Mouse (Mus musculus) lung, postnatal 0 days (tissue): ENCODE results near the gene Snapin.

Experiments used
- CTCF ChIP-seq: IDR thresholded peaks from 2 replicates; pipeline ENCODE4 v1.5.1; 2016; ENCODE audit warnings: antibody characterized with exemption, mild to moderate bottlenecking
- EP300 ChIP-seq: IDR thresholded peaks from 2 replicates; pipeline ENCODE4 v1.6.1; 2016; ENCODE audit warnings: antibody characterized with exemption, mild to moderate bottlenecking, control low read depth

DNA sequence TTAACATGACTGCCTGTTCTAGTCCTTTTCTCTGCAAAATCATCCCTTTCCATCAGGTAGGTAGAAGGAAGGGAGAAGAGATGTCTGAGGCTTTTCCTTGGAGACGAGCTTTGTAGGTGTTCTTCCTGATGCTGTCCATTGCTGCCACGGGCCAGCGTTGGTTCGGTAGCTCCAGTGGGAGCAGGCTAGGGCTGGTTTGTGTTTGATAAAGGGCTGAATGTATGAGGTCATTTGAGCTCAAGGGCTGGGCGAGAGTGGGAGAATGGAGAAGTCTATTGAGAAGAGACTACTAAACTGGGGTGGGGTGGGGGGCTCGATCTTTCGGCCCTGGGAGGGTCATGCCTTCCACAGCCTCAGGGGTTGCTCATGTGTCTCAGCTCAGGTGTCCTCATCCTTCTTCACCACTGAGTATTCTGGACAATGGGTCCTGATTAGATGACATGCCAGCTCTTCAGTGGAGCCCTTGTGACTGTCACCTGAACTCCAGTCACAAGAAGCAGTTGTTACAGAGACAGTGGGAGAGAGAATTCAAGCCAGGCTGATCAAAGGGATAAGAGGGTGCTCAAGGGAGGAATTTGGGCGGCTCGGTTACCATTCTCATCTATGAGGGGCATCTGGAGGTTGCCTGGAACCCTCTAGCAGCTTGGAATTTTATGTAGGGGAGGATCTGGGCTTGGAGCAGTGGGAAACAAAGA lies 22.3 kb upstream of the Snapin start:
- no peak for TF ChIP-seq CTCF
- no peak for TF ChIP-seq EP300
